Mouse (Mus musculus) spleen, adult 2 months (tissue): ENCODE measurements at regions not wholly inside any gene's neighbourhood (a gene's known extent, or its start where the extent isn't known, plus 50 kb on each side); places are given as distances from the start of the nearest gene placed in this dataset.

ENCODE experiments used
- CTCF ChIP-seq: fragments of 200-500 bp; IDR thresholded peaks from 2 replicates; pipeline ENCODE4 v1.5.1; 2011; ENCODE audit warnings: mild to moderate bottlenecking, inconsistent platforms; ENCODE audit not compliant: insufficient read depth, insufficient read length, insufficient replicate concordance; ENCODE audit errors: extremely low read depth
- POLR2A ChIP-seq: fragments of 200-500 bp; IDR thresholded peaks from 2 replicates; pipeline ENCODE4 v1.6.1; 2011; ENCODE audit warnings: low read depth, low read length, inconsistent platforms

- no peak for TF ChIP-seq CTCF
- no peak for TF ChIP-seq POLR2A
Observed at GRCm38 (mm10) chr16:29973250-29973649, 90.9 kb upstream of the Hes1 start.
